Mouse (Mus musculus) heart, adult 2 months (tissue): Measurements from ENCODE around the gene Bbs12.

ENCODE experiments used
- CTCF ChIP-seq: fragments of 200-600 bp; IDR thresholded peaks from 2 replicates; pipeline ENCODE4 v1.8.1; 2022; ENCODE audit warnings: antibody characterized with exemption, mild to moderate bottlenecking, moderate library complexity
- EP300 ChIP-seq: fragments of 200-500 bp; IDR thresholded peaks from 2 replicates; pipeline ENCODE4 v1.6.1; 2011; ENCODE audit warnings: low read depth, low read length, control low read depth; ENCODE audit not compliant: insufficient read depth
- POLR2A ChIP-seq: fragments of 200-500 bp; IDR thresholded peaks from 2 replicates; pipeline ENCODE4 v1.6.1; 2011; ENCODE audit warnings: mild to moderate bottlenecking, low read depth, low read length, control low read depth; ENCODE audit not compliant: insufficient read depth

GRCm38 (mm10) chr3:37366381-37367053 lies 54.2 kb downstream of the Bbs12 start:
- no peak for TF ChIP-seq CTCF
- no peak for TF ChIP-seq POLR2A
- TF ChIP-seq EP300: no peak
